Mouse (Mus musculus): ENCODE data around the gene Rnf17. TPM values are rescaled to one million over a fixed set of nuclear protein-coding genes. Genes with fewer than 3 reads are reported as not detected.

Gene Rnf17
- polyA plus RNA-seq, 1 experiment from 2014 or later, result 2.1 TPM

DNA sequence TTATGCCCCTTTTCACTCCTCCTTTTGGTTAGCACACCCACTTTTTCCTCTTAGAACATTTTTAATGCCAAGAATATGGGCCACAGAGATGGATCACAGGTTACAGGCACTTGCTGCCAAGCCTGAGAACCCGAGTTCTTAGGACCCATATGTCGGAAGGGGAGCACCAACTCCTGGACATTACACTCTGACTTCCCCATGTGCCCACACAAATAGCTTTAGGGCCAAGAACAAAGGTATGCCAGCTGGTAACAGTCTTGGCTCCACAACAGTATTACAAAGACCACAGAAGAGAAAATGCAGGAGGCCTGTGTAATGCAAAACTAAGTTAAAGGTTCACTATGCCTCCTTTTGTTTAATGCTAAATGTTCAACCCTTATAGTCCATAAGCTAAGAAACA, 128.4 kb downstream of the Rnf17 start:
- 90% methylated on average over 2 of the region's 2 CpGs for WGBS
- Histone ChIP-seq H3K4me2 (ENCODE audit: low read length) (no peak overlapping the region), H3K9ac (ENCODE audit: low read length) (no peak overlapping the region), H3K9me3 (ENCODE audit: control insufficient read depth, low read length) (no peaks in the 10 kb centered on the region), H3K36me3 (ENCODE audit: control insufficient read depth, insufficient read depth, low read length) (peaks cover 46% of the 10 kb centered on the region), H3K4me3 (ENCODE audit: low read depth, low read length) (no peak overlapping the region), H3K27ac (ENCODE audit: low read depth) (no peak overlapping the region), H3K27me3 (replicated peaks; ENCODE audit: control insufficient read depth, insufficient read depth, low read length) (no peaks in the 10 kb centered on the region), H3K4me1 (replicated peaks; ENCODE audit: control insufficient read depth, insufficient read depth, low read length) (no peaks in the 10 kb centered on the region)
- DNase-seq (ENCODE audit: low spot score) (no peak), ATAC-seq (replicated peaks; ENCODE audit: low FRiP score, low TSS enrichment, low read depth) (no peak)

DNA sequence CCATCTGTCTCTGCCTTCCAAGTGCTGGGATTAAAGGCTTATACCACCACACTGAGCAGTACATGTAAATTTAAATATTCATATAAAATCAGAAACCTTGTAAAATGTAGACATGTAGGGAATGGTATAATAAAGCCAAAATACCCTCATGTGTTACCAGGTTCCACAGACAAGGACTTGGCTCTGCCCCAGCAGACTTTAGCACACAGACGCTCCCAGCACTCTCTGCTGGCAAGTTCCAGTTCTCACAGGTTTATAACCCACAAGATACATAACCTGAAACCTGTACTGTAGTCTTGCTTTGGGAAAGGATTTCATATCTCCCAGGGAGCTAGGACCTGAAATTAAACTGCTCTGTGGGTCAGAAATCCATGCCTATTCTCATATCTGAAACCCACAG, 142.6 kb downstream of the Rnf17 start:
- WGBS, result 89% methylated on average over 1 of the region's 1 CpGs

DNA sequence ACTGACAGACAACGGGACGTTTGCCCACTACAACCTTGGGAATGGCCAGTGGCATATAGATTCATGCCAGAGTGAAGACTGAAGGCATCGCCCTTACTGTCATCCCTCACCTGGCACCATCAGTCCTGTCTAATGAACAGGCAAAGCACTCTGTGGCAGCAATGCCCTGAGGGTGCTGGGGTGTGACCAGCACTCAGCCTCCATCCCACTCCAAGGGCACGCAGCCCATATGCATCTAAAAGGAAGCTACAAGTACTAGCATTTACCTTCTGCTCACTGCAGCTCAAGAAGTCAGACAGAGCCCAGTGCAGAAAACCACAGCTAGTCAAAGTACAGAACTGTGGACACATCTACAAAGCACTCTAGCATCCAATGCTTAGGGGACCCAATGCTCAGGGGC, 143.1 kb downstream of the Rnf17 start:
- DNase-seq (ENCODE audit: low spot score), result no peak
- Histone ChIP-seq H3K27me3 (replicated peaks; ENCODE audit: control insufficient read depth, insufficient read depth, low read length) (no peaks in the 10 kb centered on the region), H3K9ac (ENCODE audit: low read length) (no peak overlapping the region), H3K4me1 (replicated peaks; ENCODE audit: control insufficient read depth, insufficient read depth, low read length) (no peaks in the 10 kb centered on the region), H3K9me3 (ENCODE audit: control insufficient read depth, low read length) (no peaks in the 10 kb centered on the region), H3K4me3 (ENCODE audit: low read depth, low read length) (no peak overlapping the region), H3K36me3 (ENCODE audit: control insufficient read depth, insufficient read depth, low read length) (peaks cover 9% of the 10 kb centered on the region), H3K27ac (ENCODE audit: low read depth) (no peak overlapping the region), H3K4me2 (ENCODE audit: low read length) (no peak overlapping the region)
- no peak for ATAC-seq (replicated peaks; ENCODE audit: low FRiP score, low TSS enrichment, low read depth)
- 93% methylated on average over 4 of the region's 4 CpGs for WGBS

More for the DNA sequence above, 142.6 kb downstream of the Rnf17 start:
- no peaks in the 10 kb centered on the region for H3K27me3 ChIP-seq (replicated peaks; ENCODE audit: control insufficient read depth, insufficient read depth, low read length)
- ATAC-seq (replicated peaks; ENCODE audit: low FRiP score, low TSS enrichment, low read depth) (no peak), DNase-seq (ENCODE audit: low spot score) (no peak)
- no peak overlapping the region for H3K9ac ChIP-seq (ENCODE audit: low read length)
- no peak overlapping the region for H3K4me3 ChIP-seq (ENCODE audit: low read depth, low read length)
- H3K4me2 ChIP-seq (ENCODE audit: low read length), result no peak overlapping the region
- no peak overlapping the region for H3K27ac ChIP-seq (ENCODE audit: low read depth)
- H3K36me3 ChIP-seq (ENCODE audit: control insufficient read depth, insufficient read depth, low read length), result peaks cover 9% of the 10 kb centered on the region; the same call in 1 of the 2 replicates
- no peaks in the 10 kb centered on the region for H3K9me3 ChIP-seq (ENCODE audit: control insufficient read depth, low read length)
- H3K4me1 ChIP-seq (replicated peaks; ENCODE audit: control insufficient read depth, insufficient read depth, low read length), result no peaks in the 10 kb centered on the region

DNA sequence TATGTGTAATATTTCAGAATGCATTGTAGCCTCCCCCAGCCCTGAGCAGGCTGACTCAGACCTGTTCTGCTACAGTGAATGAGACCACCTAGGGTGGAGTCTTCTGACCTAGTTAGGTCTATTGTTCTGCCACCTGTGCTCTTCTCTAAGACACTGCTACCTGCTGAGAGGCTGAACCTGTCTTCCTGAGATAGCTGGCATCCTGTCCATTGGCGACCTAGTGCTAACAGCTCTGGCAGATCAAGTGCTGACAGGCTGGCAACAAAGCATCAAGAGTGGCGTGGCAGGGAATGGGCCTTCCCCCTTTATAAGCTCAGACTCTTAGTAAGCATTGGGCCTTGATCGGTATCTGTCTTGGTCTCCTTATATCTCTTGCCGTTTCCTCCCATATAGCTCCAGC, 148.6 kb downstream of the Rnf17 start:
- Histone ChIP-seq H3K4me3 (ENCODE audit: low read depth, low read length) (no peak overlapping the region), H3K27me3 (replicated peaks; ENCODE audit: control insufficient read depth, insufficient read depth, low read length) (no peaks in the 10 kb centered on the region)
- WGBS, result 88% methylated on average over 4 of the region's 4 CpGs

DNA sequence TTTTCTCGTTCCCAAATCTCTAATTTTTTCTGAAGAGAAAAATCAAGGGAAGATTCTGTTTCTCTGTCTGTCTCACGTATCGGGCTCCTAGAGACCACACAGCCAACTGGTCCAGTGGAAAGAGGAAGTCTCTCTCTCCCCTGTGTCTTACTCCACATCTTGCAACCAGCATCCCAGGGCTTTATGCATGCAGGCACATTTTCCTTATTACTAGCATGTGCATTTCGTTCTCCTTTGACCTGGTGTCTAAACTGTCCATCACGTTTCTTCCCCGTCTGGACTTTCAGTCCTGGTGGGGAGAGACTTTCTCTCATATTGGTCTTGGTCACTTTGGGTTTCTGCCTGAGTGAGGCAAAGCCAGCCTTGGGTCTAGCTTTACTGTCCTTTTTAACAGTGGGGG, 150.5 kb downstream of the Rnf17 start:
- peaks cover 39% of the 10 kb centered on the region for H3K36me3 ChIP-seq (ENCODE audit: control insufficient read depth, insufficient read depth, low read length)
- ATAC-seq (replicated peaks; ENCODE audit: low FRiP score, low TSS enrichment, low read depth), result no peak
- no peak overlapping the region for H3K4me3 ChIP-seq (ENCODE audit: low read depth, low read length)
- no peak overlapping the region for H3K27ac ChIP-seq (ENCODE audit: low read depth)
- H3K9ac ChIP-seq (ENCODE audit: low read length), result no peak overlapping the region
- DNase-seq (ENCODE audit: low spot score), result no peak
- no peaks in the 10 kb centered on the region for H3K4me1 ChIP-seq (replicated peaks; ENCODE audit: control insufficient read depth, insufficient read depth, low read length)
- no peak overlapping the region for H3K4me2 ChIP-seq (ENCODE audit: low read length)
- 91% methylated on average over 6 of the region's 6 CpGs for WGBS
- H3K27me3 ChIP-seq (replicated peaks; ENCODE audit: control insufficient read depth, insufficient read depth, low read length), result no peaks in the 10 kb centered on the region
- no peaks in the 10 kb centered on the region for H3K9me3 ChIP-seq (ENCODE audit: control insufficient read depth, low read length)

More for the DNA sequence above, 148.6 kb downstream of the Rnf17 start:
- no peaks in the 10 kb centered on the region for H3K9me3 ChIP-seq (ENCODE audit: control insufficient read depth, low read length)
- H3K4me1 ChIP-seq (replicated peaks; ENCODE audit: control insufficient read depth, insufficient read depth, low read length), result no peaks in the 10 kb centered on the region
- H3K36me3 ChIP-seq (ENCODE audit: control insufficient read depth, insufficient read depth, low read length), result peaks cover 42% of the 10 kb centered on the region
- DNase-seq (ENCODE audit: low spot score), result no peak
- H3K9ac ChIP-seq (ENCODE audit: low read length), result no peak overlapping the region
- H3K4me2 ChIP-seq (ENCODE audit: low read length), result no peak overlapping the region
- no peak overlapping the region for H3K27ac ChIP-seq (ENCODE audit: low read depth)
- ATAC-seq (replicated peaks; ENCODE audit: low FRiP score, low TSS enrichment, low read depth), result no peak

DNA sequence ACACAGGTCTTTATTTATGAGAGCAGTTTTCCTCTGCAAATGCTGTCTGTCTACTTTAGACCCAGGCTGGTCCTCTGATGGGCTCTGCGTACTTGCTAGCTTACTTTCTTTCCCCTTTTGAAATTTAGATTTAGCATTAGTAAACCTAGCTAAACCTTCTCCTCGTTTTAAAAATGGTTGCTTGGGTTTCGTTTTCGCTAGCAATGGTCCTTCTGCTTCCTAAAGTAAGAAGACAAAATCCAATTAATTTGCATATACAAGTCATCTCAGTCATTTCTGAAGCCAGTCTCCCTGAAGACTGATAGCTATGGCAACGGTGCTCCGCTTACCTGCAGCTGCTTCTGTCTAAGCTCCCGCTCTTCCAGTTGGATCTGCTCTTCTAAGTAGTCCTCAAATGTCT, 150.9 kb downstream of the Rnf17 start:
- DNase-seq (ENCODE audit: low spot score) (no peak), ATAC-seq (replicated peaks; ENCODE audit: low FRiP score, low TSS enrichment, low read depth) (no peak)
- no peak overlapping the region for H3K4me3 ChIP-seq (ENCODE audit: low read depth, low read length)
- H3K9ac ChIP-seq (ENCODE audit: low read length), result no peak overlapping the region
- H3K36me3 ChIP-seq (ENCODE audit: control insufficient read depth, insufficient read depth, low read length), result peaks cover 39% of the 10 kb centered on the region
- H3K4me1 ChIP-seq (replicated peaks; ENCODE audit: control insufficient read depth, insufficient read depth, low read length), result no peaks in the 10 kb centered on the region
- no peak overlapping the region for H3K4me2 ChIP-seq (ENCODE audit: low read length)
- 96% methylated on average over 7 of the region's 7 CpGs for WGBS
- H3K9me3 ChIP-seq (ENCODE audit: control insufficient read depth, low read length), result no peaks in the 10 kb centered on the region
- no peaks in the 10 kb centered on the region for H3K27me3 ChIP-seq (replicated peaks; ENCODE audit: control insufficient read depth, insufficient read depth, low read length)
- no peak overlapping the region for H3K27ac ChIP-seq (ENCODE audit: low read depth)

DNA sequence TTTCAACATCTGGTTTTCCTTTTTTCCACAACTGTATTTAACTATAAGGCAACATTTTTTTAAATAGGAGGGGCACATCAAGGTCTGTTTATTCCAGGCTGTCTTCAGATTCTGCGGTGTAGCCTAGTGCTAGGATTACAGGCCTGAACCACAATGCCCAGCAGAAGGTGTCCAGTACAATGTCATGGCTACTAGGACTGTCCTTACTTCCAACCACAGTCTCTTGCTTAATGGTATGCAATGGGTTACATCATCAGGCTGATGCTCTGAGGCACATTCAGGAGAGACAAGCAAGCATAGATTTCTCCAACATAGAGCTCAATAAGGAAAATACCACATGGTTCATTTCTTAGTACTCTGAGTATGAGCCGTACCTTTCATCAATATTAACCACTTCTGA, 152.3 kb downstream of the Rnf17 start:
- Histone ChIP-seq H3K36me3 (ENCODE audit: control insufficient read depth, insufficient read depth, low read length) (peaks cover 39% of the 10 kb centered on the region), H3K27me3 (replicated peaks; ENCODE audit: control insufficient read depth, insufficient read depth, low read length) (no peaks in the 10 kb centered on the region), H3K9ac (ENCODE audit: low read length) (no peak overlapping the region), H3K4me1 (replicated peaks; ENCODE audit: control insufficient read depth, insufficient read depth, low read length) (no peaks in the 10 kb centered on the region), H3K9me3 (ENCODE audit: control insufficient read depth, low read length) (no peaks in the 10 kb centered on the region), H3K4me2 (ENCODE audit: low read length) (no peak overlapping the region), H3K4me3 (ENCODE audit: low read depth, low read length) (no peak overlapping the region), H3K27ac (ENCODE audit: low read depth) (no peak overlapping the region)
- DNase-seq (ENCODE audit: low spot score), result no peak
- no peak for ATAC-seq (replicated peaks; ENCODE audit: low FRiP score, low TSS enrichment, low read depth)
- 98% methylated on average over 2 of the region's 2 CpGs for WGBS

DNA sequence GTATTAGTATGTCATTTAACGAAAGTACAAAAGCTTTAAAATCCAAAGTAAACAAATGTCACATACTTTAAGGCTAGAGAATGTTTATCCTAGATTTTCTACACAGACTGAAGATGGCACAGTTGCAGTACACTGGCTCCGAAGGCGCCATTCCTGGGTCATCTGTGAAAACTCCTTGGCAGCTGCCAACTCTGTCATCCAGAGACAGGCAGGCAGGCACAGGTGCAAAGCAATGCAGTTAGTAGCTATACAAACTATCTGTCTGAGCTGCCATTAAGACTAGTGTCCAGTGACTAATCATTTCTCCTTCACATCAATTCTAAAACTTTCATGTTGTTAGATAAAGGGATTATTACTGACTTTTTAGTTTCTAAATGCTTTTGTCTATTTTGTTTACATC, 156.8 kb downstream of the Rnf17 start:
- ATAC-seq (replicated peaks; ENCODE audit: low FRiP score, low TSS enrichment, low read depth), result no peak

DNA sequence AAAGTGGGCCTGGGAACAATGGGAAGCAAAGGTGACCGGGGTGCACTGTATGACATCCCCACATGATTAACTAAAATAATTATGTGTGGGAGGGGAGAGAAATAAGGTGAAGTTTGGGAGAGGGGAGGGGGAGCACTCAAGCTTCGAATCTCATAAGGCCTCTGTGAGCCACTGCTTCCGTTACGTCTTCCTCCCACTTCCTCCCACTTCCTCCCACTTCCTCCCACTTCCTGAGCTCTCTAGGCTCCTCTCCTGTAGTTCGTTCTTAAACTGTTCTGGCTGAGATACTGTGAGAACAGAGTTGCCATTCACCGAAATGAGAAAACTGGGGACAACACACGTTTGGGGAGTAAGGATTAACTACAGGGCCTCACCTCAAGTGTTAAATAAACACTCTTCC, 165.1 kb downstream of the Rnf17 start:
- ATAC-seq (replicated peaks; ENCODE audit: low FRiP score, low TSS enrichment, low read depth), result no peak
- DNase-seq (ENCODE audit: low spot score), result no peak
- H3K4me3 ChIP-seq (ENCODE audit: low read depth, low read length), result no peak overlapping the region
- WGBS, result 79% methylated on average over 7 of the region's 7 CpGs
- no peak overlapping the region for H3K9ac ChIP-seq (ENCODE audit: low read length)
- H3K27ac ChIP-seq (ENCODE audit: low read depth), result no peak overlapping the region
- 0 out of 2 replicates have a peak, but pooled peaks cover 4% of the 10 kb centered on the region for H3K4me1 ChIP-seq (replicated peaks; ENCODE audit: control insufficient read depth, insufficient read depth, low read length)
- H3K27me3 ChIP-seq (replicated peaks; ENCODE audit: control insufficient read depth, insufficient read depth, low read length), result no peaks in the 10 kb centered on the region
- H3K4me2 ChIP-seq (ENCODE audit: low read length), result no peak overlapping the region
- H3K9me3 ChIP-seq (ENCODE audit: control insufficient read depth, low read length), result no peaks in the 10 kb centered on the region
- peaks cover 8% of the 10 kb centered on the region for H3K36me3 ChIP-seq (ENCODE audit: control insufficient read depth, insufficient read depth, low read length)

More for the DNA sequence above, 156.8 kb downstream of the Rnf17 start:
- Histone ChIP-seq H3K27me3 (replicated peaks; ENCODE audit: control insufficient read depth, insufficient read depth, low read length) (no peaks in the 10 kb centered on the region), H3K4me3 (ENCODE audit: low read depth, low read length) (no peak overlapping the region), H3K9me3 (ENCODE audit: control insufficient read depth, low read length) (no peaks in the 10 kb centered on the region), H3K27ac (ENCODE audit: low read depth) (no peak overlapping the region), H3K36me3 (ENCODE audit: control insufficient read depth, insufficient read depth, low read length) (peaks cover 18% of the 10 kb centered on the region), H3K4me2 (ENCODE audit: low read length) (no peak overlapping the region), H3K4me1 (replicated peaks; ENCODE audit: control insufficient read depth, insufficient read depth, low read length) (no peaks in the 10 kb centered on the region), H3K9ac (ENCODE audit: low read length) (no peak overlapping the region)
- WGBS, result 82% methylated on average over 3 of the region's 3 CpGs
- no peak for DNase-seq (ENCODE audit: low spot score)
